Mouse (Mus musculus) left cerebral cortex, postnatal 36 days (tissue): Measurements from ENCODE around the gene Uba1. TPM values are rescaled to one million over a fixed set of nuclear protein-coding genes. Genes with fewer than 3 reads are reported as not detected.
A peak's percentile ranks its signal among the peaks of the same experiment; 100 is the strongest.
"Not testable (repeated sequence)": the region's sequence is repeated elsewhere in the genome, so short reads cannot be mapped to it uniquely, and the experiment has no call there.

ENCODE experiments used
- DNase-seq, 2 experiments: peaks; one replicate each; pipeline ENCODE4 v3.0.0; 2021 to 2022; ENCODE audit warnings: low spot score in 2 of 2, mixed read lengths in 1 of 2
- intact Hi-C: fragments of 180-260 bp; cut with DNase I; formaldehyde crosslinking; loops from one replicate; pipeline ENCODE4 v1.15.1; 2025
- total RNA-seq, 2 experiments: library from RNA; stranded (reverse); gene quantifications; 2 replicates each; pipeline ENCODE4 v1.2.3; 2021

The Uba1 gene
- total RNA-seq, 2 experiments from 2014 or later = 334 to 347 TPM

GRCm38 (mm10) chrX:20704295-20705082 lies 46.4 kb downstream of the Uba1 start:
- DNase-seq = peak; percentile 76 to 78
- intact Hi-C loops = no loop called here

GRCm38 (mm10) chrX:20705083-20705402 lies 46.9 kb downstream of the Uba1 start:
- DNase-seq = no peak
- intact Hi-C loops = no loop called here

DNA sequence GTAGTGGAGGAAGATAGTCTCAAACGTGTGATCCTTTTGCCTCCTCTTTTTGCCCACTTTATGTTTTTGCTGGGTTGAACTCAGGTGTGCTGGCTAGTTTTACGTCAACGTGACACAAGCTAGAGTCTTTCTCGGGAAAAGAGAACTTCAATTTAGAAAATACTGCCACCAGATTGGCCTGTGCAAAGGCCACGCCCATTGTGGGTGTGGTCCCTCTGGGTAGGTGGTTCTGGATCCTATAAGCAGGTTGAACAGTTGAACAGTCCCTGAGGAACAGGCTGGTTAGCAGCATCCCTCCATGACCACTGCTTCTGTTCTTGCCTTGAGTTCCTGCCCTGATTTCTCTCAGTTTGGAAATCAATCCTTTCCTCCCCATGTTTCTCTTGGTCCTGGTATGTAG lies 70.6 kb downstream of the Uba1 start:
- DNase-seq = no peak
- intact Hi-C loops = no loop called here

DNA sequence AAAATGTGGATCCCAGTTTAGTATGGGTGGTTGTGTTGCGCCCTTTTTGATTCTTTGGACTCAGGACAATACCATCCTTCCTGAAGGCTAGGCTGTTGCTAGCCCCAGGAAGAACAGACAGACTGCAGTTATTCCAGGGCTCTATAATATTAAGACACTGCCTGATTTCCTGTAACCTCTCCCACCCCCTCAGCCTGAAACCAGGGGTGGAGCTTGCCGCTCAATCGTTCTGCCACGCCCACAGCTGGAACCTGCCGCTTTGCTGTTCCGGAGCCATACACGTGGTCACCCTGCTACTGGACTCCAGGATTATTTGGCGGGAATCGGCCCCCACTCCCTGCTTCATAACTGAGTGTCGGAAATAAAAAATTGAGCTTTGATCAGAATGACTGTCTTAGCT lies 71.9 kb downstream of the Uba1 start:
- DNase-seq, intact Hi-C loops: not testable (repeated sequence)

Other genes starting within 250 kb of the Uba1 start
- 1 to 10 TPM; 5.3 to 7.0 TPM for gene Jade3, start 232.6 kb upstream of the Uba1 start, total RNA-seq
- under 1 TPM in 1 of 2 experiments, not detected in 1; 0.20 TPM for gene Rgn, start 108.5 kb upstream of the Uba1 start, total RNA-seq
- gene Rbm10, start 40.8 kb upstream of the Uba1 start, total RNA-seq = 10 to 100 TPM; 42.1 to 51.6 TPM
- 100 to 1,000 TPM; 142 to 160 TPM for gene Ndufb11, start 40.7 kb upstream of the Uba1 start, total RNA-seq
- 100 to 1,000 TPM; 265 to 299 TPM for gene Cdk16, start 29.6 kb downstream of the Uba1 start, total RNA-seq
- 100 to 1,000 TPM; 100 to 114 TPM for gene Usp11, start 45.6 kb downstream of the Uba1 start, total RNA-seq
- gene Araf, start 139.5 kb downstream of the Uba1 start, total RNA-seq = 100 to 1,000 TPM; 172 to 185 TPM
- under 1 TPM; 0.63 to 0.99 TPM for gene Timp1, start 211.8 kb downstream of the Uba1 start, total RNA-seq